Mouse (Mus musculus): ENCODE data around the gene Gm6040.

Gm6040 gene

GRCm38 (mm10) chr8:20921971-20922370 is at the start of gene Gm6040:
Gene Gm6040 (minus strand): TSS chr8:20922071.
- DNase-seq, result no peak

GRCm38 (mm10) chr8:20964531-20964930 is 42.7 kb upstream of the Gm6040 start:
- no peak for DNase-seq

GRCm38 (mm10) chr8:20944610-20945009 is 22.7 kb upstream of the Gm6040 start, which contains the start of gene AY761185:
Gene AY761185 (minus strand): TSS chr8:20944710.
- DNase-seq, result no peak

GRCm38 (mm10) chr8:20912288-20912687 is 9.6 kb downstream of the Gm6040 start:
- no peak for DNase-seq

GRCm38 (mm10) chr8:20908256-20908655 is 13.6 kb downstream of the Gm6040 start:
- no peak for DNase-seq

GRCm38 (mm10) chr8:20907119-20907518 is 14.8 kb downstream of the Gm6040 start:
- DNase-seq, result no peak

- no peak for DNase-seq
These were observed 19.3 kb downstream of the Gm6040 start, which contains the start of gene Gm15056 for GRCm38 (mm10) chr8:20902527-20902926. Gene Gm15056 (minus strand): TSS chr8:20902627.

- DNase-seq, result no peak
These were observed 29.5 kb downstream of the Gm6040 start, which contains the start of gene Defb33 for GRCm38 (mm10) chr8:20892369-20892768. Gene Defb33 (plus strand): TSS chr8:20892669.

GRCm38 (mm10) chr8:20874608-20875007 is 47.3 kb downstream of the Gm6040 start:
- DNase-seq, result no peak

Measured in cerebellum, adult 9-11 months (tissue).